Mouse (Mus musculus): ENCODE measurements around the gene Mmel1. TPM values are rescaled to one million over a fixed set of nuclear protein-coding genes. Genes with fewer than 3 reads are reported as not detected.

Gene Mmel1
- polyA plus RNA-seq, 1 experiment from 2014 or later = 0.12 TPM

GRCm38 (mm10) chr4:154943323-154944039, 74.1 kb downstream of the Mmel1 start:
- H3K4me1 ChIP-seq (ENCODE audit: control insufficient read depth, insufficient read depth, low read length) = peaks cover 6% of the 10 kb centered on the region
- H3K9me3 ChIP-seq (ENCODE audit: control insufficient read depth, low read depth, low read length) = no peaks in the 10 kb centered on the region
- no peaks in the 10 kb centered on the region for H3K36me3 ChIP-seq (ENCODE audit: control insufficient read depth, insufficient read depth, low read length)
- ATAC-seq (ENCODE audit: insufficient number of reproducible peaks, insufficient read depth, low FRiP score, low read depth) = no peak
- 85% methylated on average over 6 of the region's 6 CpGs for WGBS
- H3K4me3 ChIP-seq (ENCODE audit: low read depth, low read length) = no peak overlapping the region
- H3K4me2 ChIP-seq (replicated peaks; ENCODE audit: low read depth, low read length) = no peak overlapping the region
- H3K27ac ChIP-seq (ENCODE audit: low read length) = no peak overlapping the region
- no peaks in the 10 kb centered on the region for H3K27me3 ChIP-seq (ENCODE audit: control insufficient read depth, insufficient read depth, low read length)
- no peak overlapping the region for H3K9ac ChIP-seq (replicated peaks; ENCODE audit: low read depth, low read length)

GRCm38 (mm10) chr4:154944121-154944590, 74.8 kb downstream of the Mmel1 start:
- WGBS = 26% methylated on average over 2 of the region's 2 CpGs
- no peak overlapping the region for H3K4me3 ChIP-seq (ENCODE audit: low read depth, low read length)
- no peak overlapping the region for H3K9ac ChIP-seq (replicated peaks; ENCODE audit: low read depth, low read length)
- no peaks in the 10 kb centered on the region for H3K27me3 ChIP-seq (ENCODE audit: control insufficient read depth, insufficient read depth, low read length)
- H3K4me2 ChIP-seq (replicated peaks; ENCODE audit: low read depth, low read length) = no peak overlapping the region
- no peaks in the 10 kb centered on the region for H3K36me3 ChIP-seq (ENCODE audit: control insufficient read depth, insufficient read depth, low read length)
- ATAC-seq (ENCODE audit: insufficient number of reproducible peaks, insufficient read depth, low FRiP score, low read depth) = peak; percentile 78
- no peak overlapping the region for H3K27ac ChIP-seq (ENCODE audit: low read length)
- peaks cover 6% of the 10 kb centered on the region for H3K4me1 ChIP-seq (ENCODE audit: control insufficient read depth, insufficient read depth, low read length)
- no peaks in the 10 kb centered on the region for H3K9me3 ChIP-seq (ENCODE audit: control insufficient read depth, low read depth, low read length)

Other genes starting within 250 kb of the Mmel1 start
- 18.4 and 21.8 TPM in 2 replicates for gene Prdm16, start 232.7 kb upstream of the Mmel1 start, polyA plus RNA-seq (2014; fragmentation: Nextera tagmentation; extraction: Ambion mirVana)
- gene Actrt2, start 201.7 kb upstream of the Mmel1 start, polyA plus RNA-seq (2014; fragmentation: Nextera tagmentation; extraction: Ambion mirVana) = not detected in 2 replicates
- gene Ttc34, start 32.1 kb upstream of the Mmel1 start, polyA plus RNA-seq (2014; fragmentation: Nextera tagmentation; extraction: Ambion mirVana) = 0.29 and 0.55 TPM in 2 replicates
- gene Fam213b, start 29.6 kb downstream of the Mmel1 start, polyA plus RNA-seq (2014; fragmentation: Nextera tagmentation; extraction: Ambion mirVana) = 40.1 and 42.5 TPM in 2 replicates
- 1.2 and 2.9 TPM in 2 replicates for gene Tnfrsf14, start 59.0 kb downstream of the Mmel1 start, polyA plus RNA-seq (2014; fragmentation: Nextera tagmentation; extraction: Ambion mirVana)
- 0.91 and 1.1 TPM in 2 replicates for gene Hes5, start 91.3 kb downstream of the Mmel1 start, polyA plus RNA-seq (2014; fragmentation: Nextera tagmentation; extraction: Ambion mirVana)
- gene Pank4, start 94.5 kb downstream of the Mmel1 start, polyA plus RNA-seq (2014; fragmentation: Nextera tagmentation; extraction: Ambion mirVana) = 48.3 and 50.4 TPM in 2 replicates
- gene Plch2, start 187.2 kb downstream of the Mmel1 start, polyA plus RNA-seq (2014; fragmentation: Nextera tagmentation; extraction: Ambion mirVana) = 25.1 and 25.9 TPM in 2 replicates
- 6.5 and 6.7 TPM in 2 replicates for gene Pex10, start 197.4 kb downstream of the Mmel1 start, polyA plus RNA-seq (2014; fragmentation: Nextera tagmentation; extraction: Ambion mirVana)
- 174 and 183 TPM in 2 replicates for gene Rer1, start 216.8 kb downstream of the Mmel1 start, polyA plus RNA-seq (2014; fragmentation: Nextera tagmentation; extraction: Ambion mirVana)
- 4.1 and 4.8 TPM in 2 replicates for gene Morn1, start 217.0 kb downstream of the Mmel1 start, polyA plus RNA-seq (2014; fragmentation: Nextera tagmentation; extraction: Ambion mirVana)

Data from stomach, embryonic 14.5 days (tissue).